Mouse (Mus musculus) liver, embryonic 14.5 days (tissue): ENCODE measurements around the gene Traf7.

ENCODE experiments used
- CTCF ChIP-seq: IDR thresholded peaks from 2 replicates; pipeline ENCODE4 v1.5.1; 2016; ENCODE audit warnings: antibody characterized with exemption, low read depth, control low read depth
- EP300 ChIP-seq: IDR thresholded peaks from 2 replicates; pipeline ENCODE4 v1.6.1; 2016; ENCODE audit warnings: antibody characterized with exemption, low read depth

DNA sequence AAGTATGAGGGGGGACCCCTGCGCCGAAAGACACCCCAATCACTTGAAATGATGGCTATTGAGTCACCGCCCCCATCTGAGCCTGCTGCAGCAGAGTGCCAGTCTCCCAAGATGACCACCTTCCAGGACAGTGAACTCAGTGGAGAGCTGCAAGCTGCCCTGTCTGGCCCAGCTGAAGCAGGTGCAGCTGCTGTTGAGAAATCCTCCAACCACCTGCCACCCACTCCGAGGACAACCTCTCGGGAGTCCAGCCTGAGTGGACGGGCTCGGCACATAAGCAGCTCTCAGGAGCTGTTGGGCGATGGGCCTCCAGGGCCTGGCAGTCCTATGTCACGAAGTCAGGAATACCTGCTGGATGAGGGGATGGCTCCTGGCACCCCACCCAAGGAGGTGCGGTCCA lies 23.7 kb downstream of the Traf7 start:
- TF ChIP-seq CTCF: no peak
- TF ChIP-seq EP300: no peak
